Mouse (Mus musculus): ENCODE results near the gene Slc1a6. TPM values are rescaled to one million over a fixed set of nuclear protein-coding genes. Genes with fewer than 3 reads are reported as not detected.
"Not testable (repeated sequence)": the region's sequence is repeated elsewhere in the genome, so short reads cannot be mapped to it uniquely, and the experiment has no call there.

The Slc1a6 gene
- total RNA-seq (2021): 10 to 100 TPM; 11.0 to 13.7 TPM
- long read RNA-seq, partial matches to known transcripts: 1 of 4 reads
- long read RNA-seq, other reads (novel, unspliced or antisense): 0 of 4 reads

GRCm38 (mm10) chr10:78779981-78780651, at the start of gene Slc1a6:
Gene Slc1a6, plus strand, starts transcription at chr10:78780496.
- peak in 1 of 2 experiments; percentile 34 for DNase-seq (ENCODE audit: low spot score in 2 of 2)

- DNase-seq (ENCODE audit: low spot score in 2 of 2): no peak
Observed at GRCm38 (mm10) chr10:78739821-78740220, 40.5 kb upstream of the Slc1a6 start.

GRCm38 (mm10) chr10:78743721-78744120, 36.6 kb upstream of the Slc1a6 start:
- DNase-seq (ENCODE audit: low spot score in 2 of 2): no peak

- no peak for DNase-seq (ENCODE audit: low spot score in 2 of 2)
Observed at GRCm38 (mm10) chr10:78745453-78746232, 34.7 kb upstream of the Slc1a6 start.

- no peak for DNase-seq (ENCODE audit: low spot score in 2 of 2)
Observed at GRCm38 (mm10) chr10:78747035-78747721, 33.1 kb upstream of the Slc1a6 start.

- no peak for DNase-seq (ENCODE audit: low spot score in 2 of 2)
Observed at GRCm38 (mm10) chr10:78748161-78748560, 32.1 kb upstream of the Slc1a6 start.

GRCm38 (mm10) chr10:78748946-78749345, 31.4 kb upstream of the Slc1a6 start:
- no peak for DNase-seq (ENCODE audit: low spot score in 2 of 2)

GRCm38 (mm10) chr10:78752452-78753191, 27.7 kb upstream of the Slc1a6 start, which contains the start of gene Ccdc105:
Gene Ccdc105, minus strand, starts transcription at chr10:78753065.
- peak; percentile 71 to 83 for DNase-seq (ENCODE audit: low spot score in 2 of 2)

GRCm38 (mm10) chr10:78756021-78756420, 24.3 kb upstream of the Slc1a6 start:
- DNase-seq (ENCODE audit: low spot score in 2 of 2): peak; percentile 68 to 90

GRCm38 (mm10) chr10:78765570-78765969, 14.7 kb upstream of the Slc1a6 start:
- DNase-seq (ENCODE audit: low spot score in 2 of 2): no peak

- DNase-seq (ENCODE audit: low spot score in 2 of 2): no peak
Observed at GRCm38 (mm10) chr10:78775830-78776229, 4.5 kb upstream of the Slc1a6 start.

- peak in 1 of 2 experiments; percentile 49 for DNase-seq (ENCODE audit: low spot score in 2 of 2)
Observed at GRCm38 (mm10) chr10:78779527-78779926, 769 bp upstream of the Slc1a6 start.

GRCm38 (mm10) chr10:78787566-78788087, 7.3 kb downstream of the Slc1a6 start:
- peak; percentile 87 to 93 for DNase-seq (ENCODE audit: low spot score in 2 of 2)

GRCm38 (mm10) chr10:78790561-78790960, 10.3 kb downstream of the Slc1a6 start:
- peak in 1 of 2 experiments; percentile 16 for DNase-seq (ENCODE audit: low spot score in 2 of 2)

- no peak for DNase-seq (ENCODE audit: low spot score in 2 of 2)
Observed at GRCm38 (mm10) chr10:78801449-78801848, 21.2 kb downstream of the Slc1a6 start.

- peak; percentile 76 to 82 for DNase-seq (ENCODE audit: low spot score in 2 of 2)
Observed at GRCm38 (mm10) chr10:78812358-78813060, 32.2 kb downstream of the Slc1a6 start.

GRCm38 (mm10) chr10:78840456-78840855, 60.2 kb downstream of the Slc1a6 start:
- DNase-seq (ENCODE audit: low spot score in 2 of 2): not testable (repeated sequence)

GRCm38 (mm10) chr10:78852066-78852465, 71.8 kb downstream of the Slc1a6 start, which contains the start of gene Olfr1356:
Gene Olfr1356, minus strand, starts transcription at chr10:78852166.
- no peak for DNase-seq (ENCODE audit: low spot score in 2 of 2)

Measured in layer of hippocampus, adult 18-20 months (tissue).